Mouse (Mus musculus) liver, embryonic 15.5 days (tissue): ENCODE data around the gene Cd3e. TPM values are rescaled to one million over a fixed set of nuclear protein-coding genes. Genes with fewer than 3 reads are reported as not detected.
A peak's percentile ranks its signal among the peaks of the same experiment; 100 is the strongest.

Experiments
- ATAC-seq: fragments of 200-750 bp; cut with Nextera tagmentation; 2 replicates; pipeline ENCODE4 v1.8.0; 2017; ENCODE audit warnings: moderate number of reproducible peaks, mild to moderate bottlenecking, moderate library complexity; ENCODE audit not compliant: insufficient read depth
- H3K27ac ChIP-seq: fragments of 300-500 bp; sonication (generic); replicated peaks from 2 replicates; pipeline ENCODE4 v1.5.1; 2015; ENCODE audit warnings: mild to moderate bottlenecking, inconsistent platforms
- H3K27me3 ChIP-seq: fragments of 300-500 bp; sonication (generic); 2 replicates; pipeline ENCODE4 v1.6.1; 2015; ENCODE audit warnings: mild to moderate bottlenecking, inconsistent platforms
- H3K36me3 ChIP-seq: fragments of 300-500 bp; sonication (generic); replicated peaks from 2 replicates; pipeline ENCODE4 v1.6.1; 2015; ENCODE audit warnings: moderate library complexity, mild to moderate bottlenecking, inconsistent platforms
- H3K4me1 ChIP-seq: fragments of 300-500 bp; sonication (generic); replicated peaks from 2 replicates; pipeline ENCODE4 v1.6.1; 2015; ENCODE audit warnings: inconsistent platforms
- H3K4me2 ChIP-seq: fragments of 300-500 bp; sonication (generic); 2 replicates; pipeline ENCODE4 v1.6.1; 2015; ENCODE audit warnings: moderate library complexity, mild to moderate bottlenecking, inconsistent platforms
- H3K4me3 ChIP-seq: fragments of 300-500 bp; sonication (generic); replicated peaks from 2 replicates; pipeline ENCODE4 v1.5.1; 2015; ENCODE audit warnings: mild to moderate bottlenecking, inconsistent platforms
- H3K9ac ChIP-seq: fragments of 300-500 bp; sonication (generic); 2 replicates; pipeline ENCODE4 v1.6.1; 2015; ENCODE audit warnings: moderate library complexity, mild to moderate bottlenecking, inconsistent platforms
- H3K9me3 ChIP-seq: fragments of 300-500 bp; sonication (generic); replicated peaks from 2 replicates; pipeline ENCODE4 v1.6.1; 2016; ENCODE audit warnings: inconsistent platforms
- WGBS: fragments of 180-500 bp; shearing (Covaris S2); methylation state at CpG from one replicate; pipeline ENCODE4 v1.1.7; 2015; ENCODE audit warnings: mixed read lengths; ENCODE audit not compliant: insufficient replicate concordance; 5-methylcytosine and 5-hydroxymethylcytosine counted together
- polyA plus RNA-seq: library from polyadenylated mRNA; unstranded; fragments of >200 nt; fragmentation: Nextera tagmentation; extraction: Ambion mirVana; gene quantifications from 2 replicates; pipeline ENCODE4 v1.2.1, GENCODE M21; 2015

Cd3e gene
- polyA plus RNA-seq, result not detected in 2 replicates

DNA sequence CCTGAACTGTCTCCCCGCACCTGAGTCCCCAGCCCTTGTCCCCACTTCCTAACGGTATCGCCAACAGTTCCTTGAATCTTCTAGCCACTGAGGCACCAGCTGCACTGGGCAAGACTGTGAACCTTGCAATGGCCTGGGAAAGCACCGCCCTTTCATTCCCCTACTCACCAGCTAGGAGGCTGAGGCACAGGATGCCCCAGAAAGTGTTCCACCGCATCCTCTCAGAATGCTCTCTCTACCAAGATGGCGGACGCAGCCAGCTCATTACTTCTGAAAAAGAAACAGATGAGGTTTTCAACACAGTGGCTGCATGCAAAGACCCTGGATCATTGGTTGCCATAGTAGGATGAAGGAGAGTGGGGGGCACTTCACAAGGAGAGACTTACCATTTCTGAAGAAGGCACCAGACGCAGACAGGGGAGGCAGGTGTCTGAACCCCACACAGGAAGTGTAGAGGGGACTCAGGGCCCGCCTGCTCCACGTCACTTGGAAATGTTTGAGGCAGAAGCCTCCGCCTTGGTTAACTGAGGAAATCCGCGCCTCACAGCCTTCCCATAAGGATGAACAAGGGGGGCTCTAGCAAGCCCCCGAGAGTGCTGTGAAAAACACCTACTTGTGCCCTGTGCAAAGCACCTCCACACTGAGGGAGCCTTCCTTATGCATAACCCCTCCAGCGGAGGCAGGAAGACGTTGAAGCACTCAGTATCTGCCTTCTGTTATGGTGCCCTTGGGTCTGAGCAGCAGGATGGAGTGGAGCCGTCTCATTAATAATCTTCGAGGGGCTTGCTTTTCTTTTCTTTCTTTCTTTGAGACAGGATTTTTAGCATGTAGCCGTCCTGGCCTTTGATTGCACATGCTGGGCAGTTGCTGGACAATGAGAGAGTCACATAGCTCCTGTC lies at the start of gene Cd3e:
Cd3e (minus strand) TSS at position 448 of the 899 bp plus-strand sequence.
- Histone ChIP-seq H3K9me3 (no peaks in the 10 kb centered on the region), H3K27me3 (peaks cover 6% of the 10 kb centered on the region; the same call in 1 of the 2 replicates), H3K36me3 (no peaks in the 10 kb centered on the region), H3K4me3 (no peak within 1 kb of the TSS), H3K27ac (no peak within 1 kb of the TSS), H3K4me1 (no peaks in the 10 kb centered on the region), H3K4me2 (no peak within 1 kb of the TSS), H3K9ac (no peak within 1 kb of the TSS)
- WGBS, result 72% methylated on average over 19 of the region's 19 CpGs
- no peak for ATAC-seq

GRCm38 (mm10) chr9:45058304-45058940 lies 49.0 kb upstream of the Cd3e start:
- H3K4me2 ChIP-seq, result no peak overlapping the region
- whole genome bisulfite sequencing, result 35% methylated on average over 5 of the region's 5 CpGs
- ATAC-seq, result no peak
- no peak overlapping the region for H3K27ac ChIP-seq
- H3K27me3 ChIP-seq, result peaks cover 34% of the 10 kb centered on the region
- no peak overlapping the region for H3K4me3 ChIP-seq
- no peaks in the 10 kb centered on the region for H3K36me3 ChIP-seq
- no peaks in the 10 kb centered on the region; the same call in 1 of the 2 replicates for H3K4me1 ChIP-seq
- H3K9me3 ChIP-seq, result no peaks in the 10 kb centered on the region
- no peak overlapping the region for H3K9ac ChIP-seq

GRCm38 (mm10) chr9:45055082-45055713 lies 45.8 kb upstream of the Cd3e start, which contains the start of gene Mpzl3:
Gene Mpzl3 (plus strand): TSS chr9:45055186.
- Histone ChIP-seq H3K4me1 (no peaks in the 10 kb centered on the region; the same call in 1 of the 2 replicates), H3K36me3 (0 out of 2 replicates have a peak, but pooled peaks cover 3% of the 10 kb centered on the region), H3K27me3 (peaks cover 37% of the 10 kb centered on the region), H3K27ac (peak within 1 kb of the TSS; percentile 83), H3K4me2 (peak within 1 kb of the TSS; percentile 62), H3K4me3 (peak within 1 kb of the TSS; percentile 60), H3K9ac (peak within 1 kb of the TSS; percentile 3; the same call in 1 of the 2 replicates), H3K9me3 (no peaks in the 10 kb centered on the region)
- ATAC-seq, result peak; percentile 51; the same call in 1 of the 2 replicates
- WGBS, result under 1% methylated on average over 32 of the region's 33 CpGs

- Histone ChIP-seq H3K4me1 (no peaks in the 10 kb centered on the region; the same call in 1 of the 2 replicates), H3K4me2 (no peak overlapping the region), H3K27ac (no peak overlapping the region), H3K4me3 (no peak overlapping the region), H3K27me3 (peaks cover 17% of the 10 kb centered on the region), H3K9me3 (no peaks in the 10 kb centered on the region), H3K9ac (no peak overlapping the region), H3K36me3 (0 out of 2 replicates have a peak, but pooled peaks cover 6% of the 10 kb centered on the region)
- 64% methylated on average over 2 of the region's 2 CpGs for WGBS
- ATAC-seq, result no peak
These were observed 40.9 kb upstream of the Cd3e start for GRCm38 (mm10) chr9:45050301-45050700.

- H3K4me2 ChIP-seq, result no peak overlapping the region
- no peaks in the 10 kb centered on the region for H3K4me1 ChIP-seq
- WGBS, result 33% methylated on average over 1 of the region's 1 CpGs
- ATAC-seq, result no peak
- H3K27me3 ChIP-seq, result peaks cover 11% of the 10 kb centered on the region
- H3K9me3 ChIP-seq, result no peaks in the 10 kb centered on the region
- 0 out of 2 replicates have a peak, but pooled peaks cover 9% of the 10 kb centered on the region for H3K36me3 ChIP-seq
- no peak overlapping the region for H3K4me3 ChIP-seq
- no peak overlapping the region for H3K27ac ChIP-seq
- no peak overlapping the region for H3K9ac ChIP-seq
These were observed 40.3 kb upstream of the Cd3e start for GRCm38 (mm10) chr9:45049731-45050130.

- 19% methylated on average over 4 of the region's 4 CpGs for WGBS
- no peak for ATAC-seq
- no peak overlapping the region for H3K27ac ChIP-seq
- no peak overlapping the region for H3K4me2 ChIP-seq
- H3K9ac ChIP-seq, result no peak overlapping the region
- 0 out of 2 replicates have a peak, but pooled peaks cover 1% of the 10 kb centered on the region for H3K4me1 ChIP-seq
- no peaks in the 10 kb centered on the region for H3K9me3 ChIP-seq
- no peak overlapping the region for H3K4me3 ChIP-seq
- H3K27me3 ChIP-seq, result peaks cover 14% of the 10 kb centered on the region
- 0 out of 2 replicates have a peak, but pooled peaks cover 9% of the 10 kb centered on the region for H3K36me3 ChIP-seq
These were observed 39.1 kb upstream of the Cd3e start for GRCm38 (mm10) chr9:45048511-45048910.

DNA sequence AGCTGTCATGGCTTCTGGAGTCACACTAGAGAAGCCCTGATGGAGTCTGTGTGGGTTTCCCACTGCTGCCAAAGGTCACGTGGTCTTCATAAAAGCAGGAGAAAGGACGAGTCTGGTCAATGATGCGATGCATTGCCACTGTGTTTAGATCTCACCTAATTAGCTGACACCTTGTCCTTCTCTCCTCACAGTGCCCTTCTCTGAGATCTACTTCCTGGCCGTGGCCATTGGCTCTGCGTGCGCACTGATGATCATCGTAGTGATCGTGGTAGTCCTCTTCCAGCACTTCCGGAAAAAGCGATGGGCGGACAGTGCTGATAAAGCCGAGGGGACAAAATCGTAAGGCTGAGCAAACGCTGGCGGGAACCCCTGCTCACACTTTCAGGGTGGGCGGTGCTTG lies 37.5 kb upstream of the Cd3e start:
- no peaks in the 10 kb centered on the region for H3K9me3 ChIP-seq
- no peak overlapping the region for H3K4me3 ChIP-seq
- H3K4me2 ChIP-seq, result no peak overlapping the region
- H3K27ac ChIP-seq, result no peak overlapping the region
- WGBS, result 56% methylated on average over 16 of the region's 16 CpGs
- ATAC-seq, result no peak
- H3K9ac ChIP-seq, result no peak overlapping the region
- 0 out of 2 replicates have a peak, but pooled peaks cover 9% of the 10 kb centered on the region for H3K36me3 ChIP-seq
- 0 out of 2 replicates have a peak, but pooled peaks cover 4% of the 10 kb centered on the region for H3K4me1 ChIP-seq
- H3K27me3 ChIP-seq, result peaks cover 27% of the 10 kb centered on the region

DNA sequence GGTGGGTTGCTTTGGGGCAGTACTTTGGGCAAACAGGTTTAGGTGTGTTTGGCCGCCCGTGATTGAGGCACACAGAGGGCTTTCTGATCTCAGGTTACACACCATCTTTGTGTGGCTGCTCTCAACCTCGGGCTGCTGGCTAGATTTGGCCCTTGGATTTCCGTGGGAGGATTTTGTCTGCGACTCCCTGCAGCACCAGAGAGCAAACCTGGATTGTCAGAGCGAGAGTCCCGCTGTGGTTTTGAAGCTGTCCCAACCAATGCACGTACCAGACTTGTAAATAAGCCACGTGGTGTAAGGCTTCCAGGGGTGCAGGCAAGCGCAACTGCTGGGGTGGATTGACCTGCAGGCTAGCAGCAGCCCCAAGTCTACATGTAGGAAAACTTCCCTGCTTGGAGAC lies 33.5 kb upstream of the Cd3e start:
- H3K9ac ChIP-seq, result no peak overlapping the region
- 0 out of 2 replicates have a peak, but pooled peaks cover 6% of the 10 kb centered on the region for H3K36me3 ChIP-seq
- peak overlapping the region; percentile 74 for H3K27ac ChIP-seq
- no peaks in the 10 kb centered on the region for H3K9me3 ChIP-seq
- 0 out of 2 replicates have a peak, but pooled peaks cover 10% of the 10 kb centered on the region for H3K4me1 ChIP-seq
- ATAC-seq, result no peak
- peaks cover 63% of the 10 kb centered on the region for H3K27me3 ChIP-seq
- 3% methylated on average over 10 of the region's 10 CpGs for WGBS
- peak overlapping the region; percentile 41 for H3K4me3 ChIP-seq
- peak overlapping the region; percentile 39 for H3K4me2 ChIP-seq

DNA sequence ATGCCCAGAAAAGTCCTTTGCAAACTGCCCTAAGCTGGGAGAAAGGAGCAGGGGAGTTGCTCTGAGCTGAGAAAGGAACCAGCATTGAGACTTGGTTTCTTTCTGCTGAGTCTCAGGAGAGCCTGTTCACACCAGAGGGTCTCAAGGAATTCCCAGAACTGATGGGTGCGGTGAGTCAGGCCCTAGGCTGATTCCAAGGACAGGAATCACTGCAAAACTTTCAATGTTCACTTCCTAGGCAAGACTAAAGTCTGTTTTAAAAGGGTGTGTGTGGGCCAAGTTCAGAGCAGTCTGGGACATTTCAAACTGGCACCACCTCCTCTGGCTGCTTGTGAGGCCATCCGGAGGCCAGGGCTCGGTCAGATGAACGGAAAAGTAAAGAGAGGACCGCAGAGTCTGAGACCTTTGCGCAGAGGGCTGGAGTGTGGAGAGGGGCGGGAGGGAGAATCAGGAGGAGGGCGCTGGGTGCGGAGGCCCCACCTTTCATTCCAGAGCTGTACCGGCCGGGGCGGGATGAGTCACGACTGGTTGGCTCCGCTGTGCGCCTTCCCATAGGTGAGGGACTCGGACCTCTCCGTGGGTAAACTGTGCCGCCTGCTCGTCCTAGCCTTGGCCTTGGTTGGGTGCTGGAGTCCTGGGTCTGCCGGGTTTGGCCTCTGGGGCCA lies 32.8 kb upstream of the Cd3e start:
- Histone ChIP-seq H3K27me3 (peaks cover 63% of the 10 kb centered on the region), H3K4me1 (0 out of 2 replicates have a peak, but pooled peaks cover 10% of the 10 kb centered on the region), H3K9me3 (no peaks in the 10 kb centered on the region), H3K27ac (peak overlapping the region; percentile 74), H3K4me3 (peak overlapping the region; percentile 41), H3K36me3 (0 out of 2 replicates have a peak, but pooled peaks cover 6% of the 10 kb centered on the region), H3K4me2 (peak overlapping the region; percentile 39), H3K9ac (no peak overlapping the region)
- peak; percentile 87 for ATAC-seq
- WGBS, result 2% methylated on average over 20 of the region's 20 CpGs
